Mouse (Mus musculus): ENCODE results near the gene Olfr1511.
"Not testable (repeated sequence)": the region's sequence is repeated elsewhere in the genome, so short reads cannot be mapped to it uniquely, and the experiment has no call there.

Gene Olfr1511

DNA sequence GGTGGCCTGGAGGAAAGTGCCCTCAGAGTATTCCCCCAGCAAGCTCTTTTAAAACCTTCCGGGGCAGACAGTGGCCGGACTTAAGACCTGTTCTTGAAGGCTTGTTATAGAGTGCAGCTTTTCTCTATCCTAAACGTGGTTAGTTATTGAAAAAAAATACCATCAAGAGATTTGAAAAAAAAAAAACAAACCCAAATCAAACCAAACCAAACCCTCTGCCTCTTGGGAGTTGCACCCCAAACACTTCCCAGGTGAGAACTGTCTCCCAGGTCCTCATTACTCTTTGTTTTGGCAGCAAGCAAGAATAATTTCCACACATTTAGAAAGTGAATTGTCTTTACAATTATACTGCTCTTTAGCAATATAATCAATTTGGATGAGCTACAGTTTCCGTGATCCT is at the start of gene Olfr1511:
Gene Olfr1511 (minus strand): TSS at position 101 of the 400 bp plus-strand sequence.
- no peak for DNase-seq (ENCODE audit: low spot score)

DNA sequence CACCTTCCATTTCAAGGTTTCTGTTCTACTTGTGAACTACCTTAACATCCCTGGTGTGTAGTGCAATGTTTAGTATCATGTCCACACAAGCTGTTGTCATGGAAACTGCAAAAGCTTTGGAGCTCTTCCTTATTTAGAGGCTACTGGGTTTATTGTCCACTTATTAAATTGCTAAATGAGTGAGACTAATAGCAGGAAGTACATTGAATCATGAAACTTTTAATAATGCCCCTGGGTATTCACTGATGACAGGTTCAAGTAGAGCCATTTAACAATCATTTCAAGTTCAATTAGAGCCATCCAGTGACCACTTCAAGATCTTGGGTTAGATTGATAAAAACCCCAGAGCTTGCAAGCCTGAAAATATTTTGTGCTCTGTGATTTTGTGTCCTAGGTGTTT is 45.5 kb upstream of the Olfr1511 start, which contains the start of gene Olfr1509:
Gene Olfr1509 (plus strand): TSS at position 301 of the 400 bp plus-strand sequence.
- DNase-seq (ENCODE audit: low spot score) = no peak

DNA sequence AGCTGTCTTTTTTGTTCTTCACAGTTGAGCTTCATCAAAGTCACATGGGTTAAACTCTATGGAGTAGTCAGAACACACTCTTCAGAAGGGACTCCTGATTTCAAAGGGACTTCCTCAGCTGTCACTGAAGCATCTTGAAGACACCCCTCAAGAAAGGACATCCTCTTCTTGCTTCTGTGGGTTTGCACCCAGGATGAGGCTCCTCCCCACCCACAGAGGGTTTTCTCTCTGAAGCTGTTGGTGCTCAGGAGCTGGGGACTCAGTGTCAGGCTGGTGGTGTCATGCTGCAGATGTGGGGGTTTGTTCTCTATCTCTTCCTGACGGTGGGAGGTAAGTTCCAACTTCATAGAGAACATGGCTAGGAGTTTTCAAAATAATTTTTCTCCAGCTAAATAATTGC is 30.5 kb upstream of the Olfr1511 start:
- DNase-seq (ENCODE audit: low spot score) = no peak

DNA sequence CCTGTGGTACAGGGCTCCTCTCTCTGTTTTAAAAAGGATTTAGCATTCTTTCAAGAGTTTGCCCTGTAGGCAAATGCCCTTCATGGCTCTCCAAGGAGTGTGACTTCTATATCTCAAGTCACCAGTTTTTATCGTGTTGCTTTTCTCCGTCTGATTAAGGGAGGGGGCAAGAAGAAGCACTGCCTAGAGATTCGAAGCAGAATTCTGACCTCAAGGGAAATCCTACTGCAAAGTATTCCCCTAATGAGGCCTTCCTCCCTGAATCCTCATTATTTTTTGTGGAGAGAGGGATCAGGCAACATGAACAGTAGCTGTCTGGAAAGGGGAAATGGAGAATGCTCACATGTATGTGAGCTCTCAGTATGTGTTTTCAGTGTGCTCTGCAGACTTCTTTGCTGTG is 17.1 kb upstream of the Olfr1511 start, which contains the start of gene Olfr1510:
Gene Olfr1510 (minus strand): TSS at position 101 of the 400 bp plus-strand sequence.
- DNase-seq (ENCODE audit: low spot score) = no peak

DNA sequence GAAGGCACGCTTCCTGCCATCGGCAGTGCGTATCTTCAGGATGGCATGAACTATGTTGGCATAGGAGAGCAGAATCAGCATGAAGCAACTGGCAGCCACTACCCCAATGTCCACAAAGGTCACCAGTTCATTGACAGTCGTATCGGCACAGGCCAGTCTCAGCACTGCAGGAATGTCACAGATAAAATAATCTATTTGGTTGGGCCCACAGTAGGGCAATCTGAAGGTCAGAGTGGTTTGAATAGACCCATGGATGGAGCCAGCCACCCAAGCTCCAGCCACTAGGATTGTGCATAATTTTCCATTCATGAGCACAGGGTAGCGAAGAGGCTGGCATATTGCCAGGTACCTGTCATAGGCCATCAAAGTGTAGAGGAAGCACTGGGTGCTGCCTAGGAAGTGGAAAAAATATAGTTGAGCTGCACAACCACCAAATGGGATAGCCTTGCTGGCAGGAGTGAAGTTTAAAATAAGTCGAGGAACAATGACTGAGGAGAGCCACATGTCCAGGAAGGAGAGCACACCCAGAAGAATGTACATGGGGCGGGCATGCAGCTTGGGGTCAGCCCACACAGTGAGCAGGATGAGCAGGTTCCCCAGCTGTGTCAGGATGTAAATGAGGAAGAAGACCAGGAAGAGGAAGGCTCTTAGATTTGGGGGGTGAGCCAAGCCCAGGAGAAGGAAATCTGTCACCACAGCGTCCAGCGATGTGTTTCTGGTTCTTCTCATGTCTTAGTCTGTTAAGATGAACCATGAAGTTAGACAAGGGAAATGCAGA is 13.2 kb upstream of the Olfr1511 start:
- DNase-seq (ENCODE audit: low spot score) = not testable (repeated sequence)

DNA sequence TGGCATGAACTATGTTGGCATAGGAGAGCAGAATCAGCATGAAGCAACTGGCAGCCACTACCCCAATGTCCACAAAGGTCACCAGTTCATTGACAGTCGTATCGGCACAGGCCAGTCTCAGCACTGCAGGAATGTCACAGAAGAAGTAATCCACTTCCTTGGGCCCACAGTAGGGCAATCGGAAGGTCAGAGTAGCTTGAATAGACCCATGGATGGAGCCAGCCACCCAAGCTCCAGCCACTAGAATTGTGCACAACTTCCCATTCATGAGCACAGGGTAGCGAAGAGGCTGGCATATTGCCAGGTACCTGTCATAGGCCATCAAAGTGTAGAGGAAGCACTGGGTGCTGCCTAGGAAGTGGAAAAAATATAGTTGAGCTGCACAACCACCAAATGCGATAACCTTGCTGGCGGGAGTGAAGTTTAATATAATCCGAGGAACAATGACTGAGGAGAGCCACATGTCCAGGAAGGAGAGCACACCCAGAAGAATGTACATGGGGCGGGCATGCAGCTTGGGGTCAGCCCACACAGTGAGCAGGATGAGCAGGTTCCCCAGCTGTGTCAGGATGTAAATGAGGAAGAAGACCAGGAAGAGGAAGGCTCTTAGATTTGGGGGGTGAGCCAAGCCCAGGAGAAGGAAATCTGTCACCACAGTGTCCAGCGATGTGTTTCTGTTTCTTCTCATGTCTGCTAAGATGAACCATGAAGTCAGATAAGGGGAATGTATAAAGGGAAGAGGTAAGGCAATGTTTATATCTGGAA is 6.9 kb downstream of the Olfr1511 start:
- DNase-seq (ENCODE audit: low spot score) = not testable (repeated sequence)

DNA sequence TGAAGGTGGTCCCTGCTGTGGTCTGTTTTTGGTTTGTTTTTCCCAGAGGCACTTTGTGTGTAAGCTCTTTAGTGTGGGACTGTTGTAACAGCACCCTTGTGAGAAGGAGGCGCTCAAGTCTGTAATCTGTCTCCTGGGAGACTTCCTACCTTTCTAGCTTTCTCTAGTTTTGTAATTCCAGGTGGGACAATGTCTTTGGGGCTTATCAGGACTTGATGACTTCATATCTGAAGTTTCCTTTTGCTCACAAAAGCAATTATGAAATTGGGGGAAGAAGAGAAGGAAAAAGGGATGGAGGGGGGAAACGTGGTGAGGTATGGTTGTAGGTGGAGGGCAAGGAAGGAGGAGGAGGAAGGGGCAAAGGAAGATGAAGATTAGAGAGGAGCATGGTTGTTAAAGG is 18.1 kb downstream of the Olfr1511 start, which contains the start of gene Olfr1512:
Gene Olfr1512 (minus strand): TSS at position 101 of the 400 bp plus-strand sequence.
- DNase-seq (ENCODE audit: low spot score) = no peak

DNA sequence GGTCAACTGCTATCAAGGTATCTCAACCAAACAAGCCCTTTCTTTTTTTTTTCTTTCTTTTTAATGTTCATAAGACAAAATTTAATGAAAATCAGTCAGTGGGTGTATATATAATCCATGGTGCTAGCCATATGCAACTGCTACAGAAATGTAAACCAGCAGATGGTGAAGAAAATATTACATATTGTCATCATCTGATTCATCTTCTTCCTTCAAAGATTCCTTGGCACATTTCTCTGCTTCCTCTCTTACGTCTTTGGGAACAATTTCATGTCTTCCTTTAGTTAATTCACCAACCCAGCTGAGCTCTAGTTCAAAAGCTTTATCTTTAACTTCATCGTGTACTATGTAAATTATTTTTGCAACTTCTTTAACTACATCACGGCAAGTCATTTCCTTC is 28.4 kb downstream of the Olfr1511 start:
- no peak for DNase-seq (ENCODE audit: low spot score)

DNA sequence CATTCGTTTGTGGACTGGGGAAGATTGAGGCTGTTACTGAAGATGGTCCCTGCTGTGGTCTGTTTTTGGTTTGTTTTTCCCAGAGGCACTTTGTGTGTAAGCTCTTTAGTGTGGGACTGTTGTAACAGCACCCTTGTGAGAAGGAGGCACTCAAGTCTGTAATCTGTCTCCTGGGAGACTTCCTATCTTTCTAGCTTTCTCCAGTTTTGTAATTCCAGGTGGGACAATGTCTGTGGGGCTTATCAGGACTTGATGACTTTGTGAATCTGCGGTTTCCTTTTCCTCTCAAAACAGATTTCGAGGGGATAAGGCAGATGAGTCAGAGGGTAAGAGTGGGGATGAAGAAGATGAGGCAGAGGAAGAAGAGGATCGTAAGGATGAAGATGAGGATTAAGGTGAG is 40.9 kb downstream of the Olfr1511 start, which contains the start of gene Olfr1513:
Gene Olfr1513 (minus strand): TSS at position 101 of the 400 bp plus-strand sequence.
- DNase-seq (ENCODE audit: low spot score) = no peak

All from urinary bladder, postnatal 25 days (tissue).